Mouse (Mus musculus): ENCODE data around the gene Gm17657.
"Not testable (repeated sequence)": the region's sequence is repeated elsewhere in the genome, so short reads cannot be mapped to it uniquely, and the experiment has no call there.

Gm17657 gene

GRCm38 (mm10) chr17:29545241-29545640 lies 4.2 kb downstream of the Gm17657 start:
- DNase-seq: peak; percentile 45

GRCm38 (mm10) chr17:29544064-29544463 lies 5.4 kb downstream of the Gm17657 start:
- no peak for DNase-seq

- DNase-seq: no peak
Observed at GRCm38 (mm10) chr17:29542831-29543690, 6.4 kb downstream of the Gm17657 start.

GRCm38 (mm10) chr17:29541419-29541818 lies 8.0 kb downstream of the Gm17657 start:
- peak; percentile 71 for DNase-seq

DNA sequence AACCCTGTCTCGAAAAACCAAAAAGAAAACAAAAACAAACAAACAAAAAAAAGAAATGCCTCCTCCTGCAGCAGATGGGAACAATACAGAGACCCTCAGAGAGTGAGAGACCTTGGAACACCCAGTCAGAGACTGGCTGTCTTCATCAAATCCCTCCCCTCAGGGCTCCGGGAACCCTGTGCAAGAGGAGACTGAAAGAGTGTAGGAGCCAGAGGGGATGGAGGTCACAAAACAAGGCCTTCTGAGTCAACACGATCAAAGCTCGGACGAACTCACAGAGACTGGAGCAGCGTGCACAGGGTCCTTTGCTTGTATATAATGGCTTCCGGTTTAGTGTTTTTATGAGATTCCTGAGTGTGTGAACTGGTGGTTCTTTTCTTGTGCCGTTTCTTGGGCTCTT lies 9.0 kb downstream of the Gm17657 start:
- DNase-seq: no peak

DNA sequence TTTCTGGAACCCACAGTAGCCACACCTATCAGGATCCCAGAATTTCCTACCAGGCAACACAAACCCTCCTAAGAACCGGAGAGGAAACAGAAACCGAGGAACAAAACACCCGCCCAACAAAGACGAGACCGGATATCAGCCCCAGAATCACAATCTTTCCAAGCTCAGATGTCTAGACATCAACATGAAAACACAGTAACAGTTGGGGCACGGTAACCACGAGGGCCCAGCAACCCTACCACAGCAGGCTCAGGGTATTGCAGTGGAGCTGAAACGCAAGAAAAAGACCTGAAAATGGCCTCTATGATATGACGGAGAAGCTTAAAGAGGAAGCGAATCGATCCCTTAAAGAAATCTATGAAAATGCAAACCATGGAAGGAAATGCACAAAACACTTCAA lies 15.6 kb downstream of the Gm17657 start:
- DNase-seq: no peak

DNA sequence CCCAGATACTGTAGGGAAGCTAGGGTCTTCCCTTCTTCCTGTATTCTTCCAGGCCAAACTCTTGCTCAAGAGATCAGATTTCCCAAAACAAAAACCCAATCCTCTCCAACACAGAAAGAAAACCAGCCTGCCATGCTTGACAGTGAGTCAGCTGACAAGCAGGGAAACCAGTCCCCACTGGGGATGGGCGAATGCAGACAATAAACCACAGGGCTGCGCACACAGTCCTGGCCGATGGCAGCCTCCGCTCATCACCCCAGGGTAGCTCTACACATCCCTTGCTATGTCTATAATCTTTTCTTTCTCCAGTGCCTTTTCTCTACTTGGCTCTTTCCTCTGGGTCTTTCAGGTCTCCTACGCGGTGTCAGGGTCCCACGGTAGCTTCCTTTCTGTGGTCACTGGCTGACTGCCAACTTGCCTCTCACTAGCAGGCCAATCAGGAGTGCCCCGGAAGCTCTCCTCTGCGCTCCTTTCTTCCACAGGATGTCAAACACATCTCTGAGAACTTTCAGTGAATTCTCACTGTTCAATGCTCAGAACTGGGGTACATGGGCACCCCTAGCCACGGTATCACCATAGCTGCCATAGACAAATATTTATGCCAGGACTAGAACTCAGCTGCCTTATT lies 17.6 kb downstream of the Gm17657 start:
- no peak for DNase-seq

DNA sequence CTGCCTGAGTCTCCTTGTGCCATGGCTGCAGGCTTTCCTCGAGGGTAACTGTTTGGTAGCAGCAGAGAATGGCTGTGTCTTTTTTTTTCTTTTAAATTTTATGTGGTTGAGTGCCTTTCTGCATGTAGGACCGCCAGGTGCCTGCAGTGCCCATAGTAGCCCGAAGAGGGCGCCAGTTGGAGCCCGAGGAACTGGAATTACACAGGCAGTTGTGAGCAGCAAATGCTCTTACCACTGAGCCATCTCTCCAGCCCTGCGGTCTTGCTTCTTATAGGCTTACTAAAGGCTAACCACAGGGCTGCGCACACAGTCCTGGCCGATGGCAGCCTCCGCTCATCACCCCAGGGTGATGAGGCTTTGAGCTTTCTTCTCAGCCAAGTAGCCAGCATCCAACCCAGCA lies 18.2 kb downstream of the Gm17657 start:
- no peak for DNase-seq

GRCm38 (mm10) chr17:29530508-29530907 lies 18.9 kb downstream of the Gm17657 start:
- no peak for DNase-seq

GRCm38 (mm10) chr17:29528568-29529187 lies 20.8 kb downstream of the Gm17657 start:
- no peak for DNase-seq

- no peak for DNase-seq
Observed at GRCm38 (mm10) chr17:29525613-29526012, 23.8 kb downstream of the Gm17657 start.

DNA sequence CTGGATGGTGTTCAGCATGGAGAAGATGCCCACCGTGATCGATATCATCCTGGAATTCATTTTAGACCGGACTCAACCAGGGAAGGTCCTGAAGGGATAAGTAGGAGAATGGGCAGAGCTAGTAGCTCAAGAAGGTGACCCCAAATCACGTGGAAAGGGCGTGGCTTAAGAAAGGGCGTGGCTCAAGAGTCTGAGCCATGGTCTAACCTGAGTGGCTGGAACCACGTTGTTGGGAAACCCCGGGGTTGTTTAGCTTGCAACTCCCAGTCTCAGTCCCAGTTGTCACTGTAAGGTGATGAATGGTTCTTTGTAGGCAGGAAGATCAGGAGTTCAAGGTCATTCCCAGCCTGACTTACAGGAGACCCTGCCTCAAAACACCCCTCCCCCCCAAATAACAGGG lies 29.7 kb downstream of the Gm17657 start:
- no peak for DNase-seq

- not testable (repeated sequence) for DNase-seq
Observed at GRCm38 (mm10) chr17:29518665-29519064, 30.8 kb downstream of the Gm17657 start.

DNA sequence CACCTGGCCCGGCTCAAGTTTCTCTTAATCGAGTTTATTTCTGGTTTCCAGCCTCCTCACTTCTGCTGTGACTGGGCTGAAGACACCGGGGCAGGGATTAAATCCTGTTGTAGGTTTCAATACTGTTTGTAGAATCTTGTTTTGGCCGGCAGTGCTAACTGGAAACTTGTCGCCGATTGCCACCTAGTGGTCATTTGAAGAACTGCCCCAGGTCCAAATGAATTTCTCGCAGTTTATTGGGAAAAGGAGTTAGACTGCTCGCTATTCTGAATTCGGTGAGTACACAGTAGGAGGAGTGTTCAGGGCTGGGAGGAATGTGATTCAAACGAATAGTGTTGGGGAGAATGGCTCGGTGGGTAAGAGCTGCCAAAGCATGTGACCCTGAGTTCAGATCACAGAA lies 35.0 kb downstream of the Gm17657 start:
- peak; percentile 85 for DNase-seq

- DNase-seq: peak; percentile 72
Observed at GRCm38 (mm10) chr17:29513044-29513730, 36.3 kb downstream of the Gm17657 start.

DNA sequence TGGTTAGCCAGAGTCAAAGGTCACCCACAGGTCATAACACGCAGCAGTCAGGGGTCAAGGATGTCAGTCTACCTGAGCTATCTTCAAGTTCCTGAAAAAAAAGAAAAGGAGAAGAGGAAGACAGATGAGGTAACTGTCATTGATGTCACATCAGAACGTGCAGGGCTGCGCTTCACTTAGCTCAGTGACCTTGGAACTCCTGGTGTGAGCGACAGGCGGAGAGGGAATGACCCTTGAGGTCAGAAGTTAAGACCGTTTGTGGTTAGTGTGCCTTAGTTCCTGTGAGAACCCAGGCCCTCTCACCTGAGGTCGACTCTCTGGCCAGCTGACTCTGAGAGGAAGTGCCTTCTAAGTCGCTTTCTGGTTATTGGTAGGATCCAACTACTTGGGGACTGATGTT lies 38.7 kb downstream of the Gm17657 start:
- no peak for DNase-seq

GRCm38 (mm10) chr17:29508927-29509608 lies 40.4 kb downstream of the Gm17657 start:
- DNase-seq: no peak

DNA sequence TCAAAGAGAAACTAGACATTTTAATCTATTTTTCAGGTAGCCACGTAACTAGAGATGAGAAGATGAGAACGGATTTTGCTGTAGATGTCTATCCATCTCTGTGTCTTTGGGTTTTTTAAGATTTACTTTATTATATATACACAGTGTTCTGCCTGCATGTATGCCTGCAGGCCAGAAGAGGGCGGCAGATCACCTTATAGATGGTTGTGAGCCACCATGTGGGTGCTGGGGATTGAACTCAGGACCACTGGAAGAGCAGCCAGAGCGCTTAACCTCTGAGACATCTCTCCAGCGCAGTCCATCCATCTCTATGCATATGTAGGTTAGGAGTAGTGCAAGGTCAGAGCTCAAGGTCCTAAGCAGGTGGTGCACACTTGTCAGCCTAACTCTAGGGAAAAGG lies 45.7 kb downstream of the Gm17657 start:
- no peak for DNase-seq

DNA sequence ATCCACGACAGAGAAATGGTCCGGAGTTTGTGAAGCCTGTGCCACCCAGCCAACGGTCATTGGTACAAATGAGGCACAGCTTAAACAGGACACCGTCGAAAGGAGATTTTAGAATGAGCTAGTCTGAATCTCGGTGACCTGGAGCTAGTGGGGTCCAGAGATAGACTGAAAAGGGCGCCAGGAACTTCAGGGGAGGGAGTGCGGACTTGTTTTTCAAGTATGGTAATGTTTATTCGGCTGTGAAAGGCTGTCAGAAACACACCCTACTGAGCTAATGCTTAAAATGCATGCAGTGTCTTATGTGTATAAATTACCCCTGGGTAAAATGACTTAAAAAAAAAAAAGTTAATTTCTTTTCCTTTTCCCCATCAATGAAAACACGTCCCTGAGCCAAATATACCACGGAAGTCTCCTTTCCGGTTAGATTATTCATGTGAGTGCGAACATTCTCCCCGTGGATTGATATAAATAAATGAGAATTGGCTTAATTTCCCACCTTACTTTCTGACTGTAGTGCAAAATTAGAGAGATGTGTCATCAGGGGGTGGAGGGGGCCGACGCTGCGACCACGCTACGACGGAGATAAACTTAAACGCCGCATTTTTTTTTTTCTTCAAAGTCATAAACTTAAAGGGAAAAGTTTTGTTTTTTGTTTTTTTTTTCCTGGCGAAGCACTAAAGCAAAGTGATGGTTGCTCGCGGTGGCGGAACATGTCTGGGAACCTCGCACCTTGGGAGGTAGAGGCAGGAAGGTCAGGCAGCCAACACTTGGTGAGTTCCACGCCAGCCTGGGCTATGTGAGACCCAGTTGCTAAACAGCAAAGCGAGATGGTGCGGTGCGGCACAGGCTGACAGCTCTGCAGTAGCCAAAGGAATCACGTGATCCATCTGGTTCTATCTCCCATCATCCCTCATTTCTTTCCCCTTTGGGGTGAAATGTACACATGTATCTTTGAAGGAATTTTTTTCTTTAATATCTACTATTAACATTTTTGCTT lies 46.5 kb downstream of the Gm17657 start:
- peak; percentile 17 for DNase-seq

DNA sequence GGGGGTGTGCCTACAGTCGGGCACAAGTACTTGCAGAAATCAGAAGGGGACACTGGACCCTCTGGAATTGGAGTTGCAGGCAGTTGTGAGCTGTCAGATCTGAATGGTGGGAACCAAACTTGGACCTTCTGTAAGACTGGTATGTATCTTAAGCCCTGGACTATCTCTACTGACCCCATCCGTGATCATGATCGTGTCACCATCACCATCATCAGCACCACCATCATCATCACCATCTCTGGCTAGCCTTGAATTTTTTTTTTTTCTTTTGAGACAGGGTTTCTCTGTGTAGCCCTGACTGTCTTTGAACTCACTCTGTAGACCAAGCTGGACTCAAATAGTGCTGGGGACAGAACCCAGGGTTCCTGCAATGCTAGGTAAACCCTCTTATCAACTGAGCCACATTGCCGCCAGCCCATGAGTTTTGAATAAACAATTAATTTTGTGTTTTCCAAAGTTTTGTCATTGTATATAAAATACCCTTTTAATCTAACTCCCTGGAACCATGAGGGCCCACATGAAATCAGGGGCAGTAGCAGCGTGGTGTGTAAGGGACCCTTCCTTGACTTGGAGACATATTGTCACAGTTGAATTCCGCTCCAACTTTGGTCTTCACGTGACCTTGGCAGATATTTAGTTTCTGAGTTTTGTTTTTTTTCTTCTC lies 47.3 kb downstream of the Gm17657 start:
- no peak for DNase-seq
